ENCODE assay signal across 23 mouse cellular contexts in genomic region chr12:73378724-73379355, GRCm38 (mm10).
DNase-seq lines count a peak whose midpoint lies in the region; ATAC-seq and TF ChIP-seq lines count a peak whose summit lies in the region.
"Had no signal": no experiment of that assay in that cellular context is flagged by ENCODE, and none has a peak within 500 bp of the region (broad histone marks: within the 10 kb centered on the region; RNA-seq: fewer than 3 reads in every experiment).

No protein-coding gene starts in this region.

- TF ChIP-seq EP300 in liver, postnatal 0 days (IDR thresholded peaks at IDR 0.05; ENCODE audit: low read depth), result no peak

- ATAC-seq in liver, postnatal 0 days, result peak; percentile 61
- no peak for ATAC-seq in liver, embryonic 11.5 days (replicated peaks; ENCODE audit: low FRiP score)
- no peak for ATAC-seq in inflammation-experienced regulatory T-cells, adult 6 months
- ATAC-seq: CD4-positive, CD25-positive, alpha-beta regulatory T cell, adult 4 months; forebrain, postnatal 0 days; intestine, postnatal 0 days had no signal

- H3K4me3 ChIP-seq in gastrocnemius, adult 2 months, result no peak overlapping the region
- no peak overlapping the region for H3K4me3 ChIP-seq in liver, postnatal 0 days (ENCODE audit: low read depth, low read length)
- no peak overlapping the region for H3K4me3 ChIP-seq in liver, embryonic 11.5 days (ENCODE audit: low read depth, low read length)
- no peak overlapping the region for H3K4me3 ChIP-seq in kidney, adult 2 months (ENCODE audit: insufficient read depth, low read depth, low read length)
- H3K4me3 ChIP-seq: embryonic facial prominence, embryonic 15.5 days; forebrain, embryonic 12.5 days; heart, embryonic 15.5 days; hindbrain, embryonic 15.5 days had no signal

- intact Hi-C loops in gastrocnemius, adult 2 months (cut with DNase I), result no loop called here
- intact Hi-C loops in gastrocnemius, postnatal 14 days (cut with DNase I; ENCODE audit: low total_unique reads), result no loop called here

- H3K4me1 ChIP-seq in liver, postnatal 0 days (ENCODE audit: insufficient read depth), result no peaks in the 10 kb centered on the region; the same call in 1 of the 2 replicates
- peaks cover 2% of the 10 kb centered on the region for H3K4me1 ChIP-seq in liver, embryonic 11.5 days (replicated peaks; ENCODE audit: control insufficient read depth, insufficient read depth, low read length)
- H3K4me1 ChIP-seq in kidney, adult 2 months (ENCODE audit: control insufficient read depth, insufficient read depth, low read length), result peaks cover 32% of the 10 kb centered on the region
- H3K4me1 ChIP-seq: hindbrain, embryonic 15.5 days had no signal

- no peaks in the 10 kb centered on the region for H3K36me3 ChIP-seq in liver, postnatal 0 days (replicated peaks; ENCODE audit: insufficient read depth, low read length)
- H3K36me3 ChIP-seq in liver, embryonic 11.5 days (ENCODE audit: control insufficient read depth, insufficient read depth, low read length), result no peaks in the 10 kb centered on the region
- H3K36me3 ChIP-seq in kidney, adult 2 months (ENCODE audit: control insufficient read depth, insufficient read depth, low read length), result no peaks in the 10 kb centered on the region
- H3K36me3 ChIP-seq: embryonic facial prominence, embryonic 15.5 days; forebrain, embryonic 12.5 days; G1E; heart, embryonic 15.5 days; hindbrain, embryonic 15.5 days had no signal

- 78% methylated on average over 13 of the region's 13 CpGs for WGBS in liver, postnatal 0 days (ENCODE audit: insufficient replicate concordance)
- WGBS in liver, embryonic 11.5 days, result 86% methylated on average over 13 of the region's 13 CpGs
- 83% methylated on average over 13 of the region's 13 CpGs for whole genome bisulfite sequencing in kidney, adult 2 months

- no peak overlapping the region for H3K4me2 ChIP-seq in liver, postnatal 0 days (ENCODE audit: low read depth, low read length)
- no peak overlapping the region for H3K4me2 ChIP-seq in liver, embryonic 11.5 days
- H3K4me2 ChIP-seq: embryonic facial prominence, embryonic 15.5 days; forebrain, embryonic 12.5 days; heart, embryonic 11.5 days; heart, embryonic 15.5 days; hindbrain, embryonic 15.5 days had no signal

- H3K9ac ChIP-seq in liver, postnatal 0 days (replicated peaks), result no peak overlapping the region
- no peak overlapping the region for H3K9ac ChIP-seq in liver, embryonic 11.5 days (ENCODE audit: low read depth, low read length)
- H3K9ac ChIP-seq: embryonic facial prominence, embryonic 15.5 days; forebrain, embryonic 12.5 days; forebrain, postnatal 0 days; heart, embryonic 15.5 days; hindbrain, embryonic 15.5 days had no signal

- peak overlapping the region; percentile 91 for H3K27ac ChIP-seq in gastrocnemius, adult 2 months
- H3K27ac ChIP-seq in liver, postnatal 0 days (ENCODE audit: low read depth), result no peak overlapping the region
- H3K27ac ChIP-seq in liver, embryonic 11.5 days (ENCODE audit: low read depth, low read length), result no peak overlapping the region
- H3K27ac ChIP-seq in kidney, adult 2 months (ENCODE audit: insufficient read depth, low read depth, low read length), result no peak overlapping the region
- H3K27ac ChIP-seq: embryonic facial prominence, embryonic 15.5 days; forebrain, embryonic 12.5 days; heart, embryonic 15.5 days; hindbrain, embryonic 15.5 days had no signal

- TF ChIP-seq CTCF in gastrocnemius, adult 2 months (IDR thresholded peaks at IDR 0.05), result no peak
- TF ChIP-seq CTCF in liver, postnatal 0 days (IDR thresholded peaks at IDR 0.05; ENCODE audit: low read depth), result no peak
- no peak for TF ChIP-seq CTCF in kidney, adult 2 months (conservative IDR thresholded peaks at IDR 0.05; ENCODE audit: insufficient read depth, insufficient read length, low read depth, low read length)

- no peaks in the 10 kb centered on the region for H3K27me3 ChIP-seq in liver, postnatal 0 days (ENCODE audit: insufficient read depth, low read length)
- no peaks in the 10 kb centered on the region for H3K27me3 ChIP-seq in liver, embryonic 11.5 days (replicated peaks; ENCODE audit: control insufficient read depth, insufficient read depth, low read length)
- no peaks in the 10 kb centered on the region for H3K27me3 ChIP-seq in kidney, adult 2 months (replicated peaks; ENCODE audit: control insufficient read depth, insufficient read depth, low read length)
- H3K27me3 ChIP-seq: embryonic facial prominence, embryonic 15.5 days; forebrain, embryonic 12.5 days; heart, embryonic 15.5 days; hindbrain, embryonic 15.5 days had no signal

- TF ChIP-seq POLR2A in kidney, adult 2 months (IDR thresholded peaks at IDR 0.05; ENCODE audit: low read depth, low read length), result no peak

- peak; percentile 67 for DNase-seq in gastrocnemius, adult 2 months
- DNase-seq in gastrocnemius, postnatal 14 days, result no peak
- no peak for DNase-seq in liver, postnatal 0 days
- no peak for DNase-seq in liver, embryonic 11.5 days (ENCODE audit: low spot score)
- peak; percentile 70 for DNase-seq in NIH3T3 (ENCODE audit: low read depth)
- no peak for DNase-seq in kidney, adult 2 months
- DNase-seq: adrenal gland, postnatal 10 days; cerebellum, adult 11 months; cerebellum, adult 8-10 months; cerebellum, postnatal 14 days; embryo, embryonic 11 days; forebrain, postnatal 0 days; heart, adult 18-20 months; heart, postnatal 14 days had no signal

- no peaks in the 10 kb centered on the region for H3K9me3 ChIP-seq in liver, postnatal 0 days (ENCODE audit: low read length)
- no peaks in the 10 kb centered on the region for H3K9me3 ChIP-seq in liver, embryonic 11.5 days (ENCODE audit: control insufficient read depth, low read length)
- H3K9me3 ChIP-seq: embryonic facial prominence, embryonic 15.5 days; forebrain, embryonic 12.5 days; G1E; heart, embryonic 15.5 days; hindbrain, embryonic 15.5 days had no signal

Comparison
In these comparisons a context has a peak if more than half of its experiments do, and no peak if none do; other contexts are left out.
1. DNase-seq: peak in gastrocnemius, adult 2 months (single experiment) and NIH3T3 (single experiment); none in gastrocnemius, postnatal 14 days (single experiment), liver, postnatal 0 days (single experiment), liver, embryonic 11.5 days (single experiment) and kidney, adult 2 months (single experiment).